Mouse (Mus musculus): ENCODE measurements around the gene Dok1. TPM values are rescaled to one million over a fixed set of nuclear protein-coding genes. Genes with fewer than 3 reads are reported as not detected.

Dok1 gene
- polyA plus RNA-seq, 1 experiment from 2014 or later: 8.8 TPM

GRCm38 (mm10) chr6:83020836-83021593 is 12.3 kb downstream of the Dok1 start:
- Histone ChIP-seq H3K27ac (replicated peaks) (no peak overlapping the region), H3K4me3 (no peak overlapping the region), H3K36me3 (no peaks in the 10 kb centered on the region), H3K4me1 (no peaks in the 10 kb centered on the region), H3K27me3 (ENCODE audit: low read depth, poor library complexity, severe bottlenecking) (no peaks in the 10 kb centered on the region; the same call in 1 of the 2 replicates), H3K9me3 (replicated peaks) (no peaks in the 10 kb centered on the region)
- WGBS: 86% methylated on average over 4 of the region's 4 CpGs
- no peak for DNase-seq (ENCODE audit: low spot score)

- Histone ChIP-seq H3K27me3 (ENCODE audit: low read depth, poor library complexity, severe bottlenecking) (no peaks in the 10 kb centered on the region; the same call in 1 of the 2 replicates), H3K4me1 (no peaks in the 10 kb centered on the region), H3K36me3 (no peaks in the 10 kb centered on the region), H3K4me3 (no peak overlapping the region), H3K9me3 (replicated peaks) (no peaks in the 10 kb centered on the region), H3K27ac (replicated peaks) (no peak overlapping the region)
- DNase-seq (ENCODE audit: low spot score): no peak
- WGBS: 88% methylated on average over 6 of the region's 6 CpGs
These were observed 13.2 kb downstream of the Dok1 start for GRCm38 (mm10) chr6:83020121-83020520.

DNA sequence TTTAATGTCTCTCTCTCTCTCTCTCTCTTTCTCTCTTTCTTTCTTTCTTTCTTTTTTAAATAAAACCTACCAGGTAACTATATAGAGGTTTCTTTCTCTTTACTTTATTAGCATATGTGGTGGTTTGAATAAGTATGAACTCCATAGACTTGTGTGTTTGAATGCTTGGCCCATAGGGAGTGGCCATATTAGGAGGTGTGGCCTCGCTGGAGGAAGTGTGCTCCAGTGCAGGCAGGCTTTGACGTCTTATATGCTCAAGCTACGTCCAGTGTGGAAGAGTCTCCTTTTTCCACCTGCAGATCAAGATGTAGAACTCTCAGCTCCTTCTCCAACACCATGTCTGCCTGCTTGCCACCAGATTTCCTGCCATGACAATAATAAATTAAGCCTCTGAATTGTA is 14.2 kb downstream of the Dok1 start:
- H3K4me1 ChIP-seq: no peaks in the 10 kb centered on the region
- DNase-seq (ENCODE audit: low spot score): no peak
- H3K27ac ChIP-seq (replicated peaks): no peak overlapping the region
- no peak overlapping the region for H3K4me3 ChIP-seq
- H3K36me3 ChIP-seq: no peaks in the 10 kb centered on the region
- WGBS: 76% methylated on average over 3 of the region's 3 CpGs
- no peaks in the 10 kb centered on the region; the same call in 1 of the 2 replicates for H3K27me3 ChIP-seq (ENCODE audit: low read depth, poor library complexity, severe bottlenecking)
- no peaks in the 10 kb centered on the region for H3K9me3 ChIP-seq (replicated peaks)

GRCm38 (mm10) chr6:83017190-83017589 is 16.1 kb downstream of the Dok1 start:
- Histone ChIP-seq H3K27ac (replicated peaks) (no peak overlapping the region), H3K36me3 (no peaks in the 10 kb centered on the region), H3K4me3 (no peak overlapping the region), H3K27me3 (ENCODE audit: low read depth, poor library complexity, severe bottlenecking) (no peaks in the 10 kb centered on the region; the same call in 1 of the 2 replicates), H3K9me3 (replicated peaks) (no peaks in the 10 kb centered on the region), H3K4me1 (no peaks in the 10 kb centered on the region)
- no peak for DNase-seq (ENCODE audit: low spot score)
- WGBS: 76% methylated on average over 3 of the region's 3 CpGs

- H3K36me3 ChIP-seq: no peaks in the 10 kb centered on the region
- H3K4me3 ChIP-seq: no peak overlapping the region
- no peak for DNase-seq (ENCODE audit: low spot score)
- H3K9me3 ChIP-seq (replicated peaks): no peaks in the 10 kb centered on the region
- H3K27ac ChIP-seq (replicated peaks): no peak overlapping the region
- WGBS: 87% methylated on average over 2 of the region's 2 CpGs
- no peaks in the 10 kb centered on the region for H3K4me1 ChIP-seq
- no peaks in the 10 kb centered on the region for H3K27me3 ChIP-seq (ENCODE audit: low read depth, poor library complexity, severe bottlenecking)
These were observed 17.5 kb downstream of the Dok1 start for GRCm38 (mm10) chr6:83015749-83016148.

DNA sequence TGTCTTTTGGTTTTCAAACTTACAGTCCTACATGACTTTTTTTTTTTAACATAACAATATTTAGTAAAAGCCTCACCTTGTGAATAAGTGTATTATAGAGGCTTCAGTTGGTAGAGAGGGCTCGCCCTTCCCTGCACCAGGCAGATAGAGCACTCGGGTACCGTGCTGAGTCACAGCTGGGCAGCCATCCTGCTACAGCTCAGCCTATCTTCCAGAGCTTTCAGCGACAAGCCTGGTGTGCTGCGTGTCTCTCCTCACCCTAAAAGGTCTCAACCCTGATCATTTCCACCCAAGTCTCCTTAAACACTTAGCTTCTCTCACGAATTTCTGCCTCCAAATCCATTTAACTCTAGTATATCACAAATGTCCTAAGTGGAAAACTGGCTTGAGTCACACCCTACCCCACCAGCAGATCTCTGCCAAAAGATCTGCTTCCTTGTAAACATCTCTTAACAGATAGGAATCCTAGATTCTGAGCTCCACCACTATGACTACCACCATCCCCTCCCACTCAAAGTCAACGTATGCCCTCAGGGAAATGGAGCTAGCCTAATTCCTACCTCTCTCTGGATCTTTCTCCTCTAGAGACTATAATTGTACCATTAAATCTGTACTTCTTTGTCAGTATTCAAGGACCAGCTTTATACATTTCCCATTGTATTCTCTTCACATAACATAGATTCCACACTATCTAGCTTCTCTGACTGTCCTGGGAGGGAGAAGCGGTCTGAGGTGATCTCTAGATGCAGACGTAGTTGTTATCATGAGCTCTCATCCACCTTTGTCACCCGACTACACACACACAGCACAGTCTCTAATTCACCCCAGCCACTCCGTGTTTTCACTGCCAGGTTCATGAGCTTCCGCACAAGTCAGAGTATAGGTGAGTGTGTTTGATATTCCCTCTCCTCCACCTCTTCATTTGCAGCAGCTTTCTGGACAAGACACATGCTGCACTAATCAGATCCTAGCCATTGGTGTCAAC is 18.5 kb downstream of the Dok1 start:
- no peak overlapping the region for H3K27ac ChIP-seq (replicated peaks)
- no peaks in the 10 kb centered on the region for H3K36me3 ChIP-seq
- H3K4me3 ChIP-seq: no peak overlapping the region
- DNase-seq (ENCODE audit: low spot score): no peak
- H3K27me3 ChIP-seq (ENCODE audit: low read depth, poor library complexity, severe bottlenecking): no peaks in the 10 kb centered on the region
- H3K4me1 ChIP-seq: no peaks in the 10 kb centered on the region
- H3K9me3 ChIP-seq (replicated peaks): no peaks in the 10 kb centered on the region
- 79% methylated on average over 12 of the region's 12 CpGs for WGBS

GRCm38 (mm10) chr6:83013444-83013843 is 19.8 kb downstream of the Dok1 start:
- Histone ChIP-seq H3K27ac (replicated peaks) (no peak overlapping the region), H3K9me3 (replicated peaks) (no peaks in the 10 kb centered on the region), H3K4me1 (no peaks in the 10 kb centered on the region), H3K27me3 (ENCODE audit: low read depth, poor library complexity, severe bottlenecking) (no peaks in the 10 kb centered on the region), H3K4me3 (no peak overlapping the region), H3K36me3 (no peaks in the 10 kb centered on the region)
- DNase-seq (ENCODE audit: low spot score): no peak
- WGBS: 86% methylated on average over 5 of the region's 5 CpGs

DNA sequence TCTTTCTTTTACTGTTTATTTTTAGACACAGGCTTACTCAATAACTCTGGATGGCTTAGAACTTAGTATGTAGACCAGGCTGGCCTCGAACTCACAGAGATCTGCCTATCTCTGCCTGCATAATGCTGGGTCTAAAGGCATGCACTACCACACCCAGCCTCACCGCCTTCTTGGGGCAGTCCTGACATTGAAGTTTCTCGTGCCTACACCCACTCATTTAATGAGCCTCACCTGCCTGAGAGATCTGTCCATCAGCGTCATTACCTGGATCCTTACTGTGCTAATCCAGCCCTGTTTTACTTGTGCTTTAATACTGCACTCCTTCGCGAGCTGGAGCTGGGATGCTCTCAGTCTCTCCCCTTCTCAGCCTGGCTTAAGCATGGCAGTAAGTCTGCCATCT is 21.5 kb downstream of the Dok1 start:
- H3K27me3 ChIP-seq (ENCODE audit: low read depth, poor library complexity, severe bottlenecking): no peaks in the 10 kb centered on the region
- no peak overlapping the region for H3K4me3 ChIP-seq
- H3K4me1 ChIP-seq: no peaks in the 10 kb centered on the region
- 81% methylated on average over 6 of the region's 6 CpGs for WGBS
- H3K9me3 ChIP-seq (replicated peaks): no peaks in the 10 kb centered on the region
- no peak overlapping the region for H3K27ac ChIP-seq (replicated peaks)
- DNase-seq (ENCODE audit: low spot score): no peak
- H3K36me3 ChIP-seq: no peaks in the 10 kb centered on the region

DNA sequence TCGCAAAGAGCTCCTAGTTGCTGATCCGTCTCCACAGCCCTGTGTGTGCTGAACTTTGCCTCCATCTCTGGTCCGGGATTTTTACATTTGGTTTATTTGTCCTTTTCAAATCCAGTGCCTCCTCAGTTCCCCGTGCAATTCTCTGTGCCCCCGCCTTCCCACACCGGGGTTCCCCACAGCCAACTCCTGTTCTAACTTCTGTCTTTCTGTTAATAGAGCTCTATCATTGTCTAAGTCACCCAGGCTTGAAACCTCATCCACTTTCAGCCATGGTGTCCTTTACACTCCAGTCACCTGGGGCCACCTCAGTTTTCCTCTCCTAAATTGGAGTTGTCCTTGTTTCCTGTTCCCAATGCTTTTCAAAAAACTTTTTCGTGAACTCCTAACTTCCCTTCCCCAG is 22.0 kb downstream of the Dok1 start:
- H3K9me3 ChIP-seq (replicated peaks): no peaks in the 10 kb centered on the region
- H3K4me1 ChIP-seq: no peaks in the 10 kb centered on the region
- H3K27me3 ChIP-seq (ENCODE audit: low read depth, poor library complexity, severe bottlenecking): no peaks in the 10 kb centered on the region
- DNase-seq (ENCODE audit: low spot score): no peak
- H3K27ac ChIP-seq (replicated peaks): no peak overlapping the region
- WGBS: 85% methylated on average over 7 of the region's 7 CpGs
- H3K4me3 ChIP-seq: no peak overlapping the region
- no peaks in the 10 kb centered on the region for H3K36me3 ChIP-seq

DNA sequence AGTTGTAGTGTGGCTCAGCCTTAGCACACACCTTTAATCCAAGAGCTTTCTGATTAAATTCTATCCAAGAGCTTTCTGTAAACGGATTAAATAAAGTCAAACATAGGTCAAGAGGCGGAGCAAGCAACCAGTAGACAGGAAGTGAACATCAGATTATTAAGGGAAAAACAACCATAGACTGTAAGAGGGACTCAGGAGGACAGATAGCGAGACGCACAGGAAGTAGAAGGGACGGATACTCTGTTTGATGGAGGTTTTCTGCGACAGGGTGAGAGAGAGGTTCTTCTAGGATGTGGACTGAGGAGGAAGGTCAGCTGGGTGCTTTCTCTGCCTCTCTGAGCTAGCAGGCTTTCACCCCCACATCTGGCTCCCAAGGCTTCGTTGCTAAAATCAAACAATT is 23.3 kb downstream of the Dok1 start:
- no peak for DNase-seq (ENCODE audit: low spot score)
- Histone ChIP-seq H3K27me3 (ENCODE audit: low read depth, poor library complexity, severe bottlenecking) (no peaks in the 10 kb centered on the region), H3K4me1 (peaks cover 2% of the 10 kb centered on the region), H3K9me3 (replicated peaks) (no peaks in the 10 kb centered on the region), H3K4me3 (no peak overlapping the region), H3K36me3 (no peaks in the 10 kb centered on the region), H3K27ac (replicated peaks) (no peak overlapping the region)
- 84% methylated on average over 7 of the region's 7 CpGs for WGBS

GRCm38 (mm10) chr6:83008659-83009058 is 24.6 kb downstream of the Dok1 start:
- H3K27ac ChIP-seq (replicated peaks): no peak overlapping the region
- H3K4me1 ChIP-seq: peaks cover 6% of the 10 kb centered on the region
- H3K36me3 ChIP-seq: no peaks in the 10 kb centered on the region
- 75% methylated on average over 3 of the region's 3 CpGs for WGBS
- H3K9me3 ChIP-seq (replicated peaks): no peaks in the 10 kb centered on the region
- H3K27me3 ChIP-seq (ENCODE audit: low read depth, poor library complexity, severe bottlenecking): no peaks in the 10 kb centered on the region
- no peak overlapping the region for H3K4me3 ChIP-seq
- no peak for DNase-seq (ENCODE audit: low spot score)

DNA sequence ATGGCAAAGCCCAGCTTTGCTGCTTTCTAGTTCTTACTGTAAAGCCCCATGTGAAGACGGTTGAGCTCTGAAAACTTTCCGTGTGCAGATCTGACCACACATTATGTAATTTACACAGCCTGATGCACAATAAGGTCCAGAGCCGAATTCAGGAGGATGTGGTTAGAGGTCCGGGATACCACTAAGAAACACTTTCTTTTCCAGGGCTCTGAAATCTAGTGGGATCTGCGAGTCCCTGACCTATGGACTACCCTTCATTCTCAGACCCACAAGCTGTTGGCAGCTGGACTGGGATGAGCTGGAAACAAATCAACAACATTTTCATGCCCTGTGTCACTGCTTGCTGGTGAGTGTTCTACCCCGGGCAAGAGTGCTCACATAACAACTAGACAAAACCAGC is 27.2 kb downstream of the Dok1 start:
- Histone ChIP-seq H3K4me3 (no peak overlapping the region), H3K4me1 (peaks cover 6% of the 10 kb centered on the region), H3K27me3 (ENCODE audit: low read depth, poor library complexity, severe bottlenecking) (no peaks in the 10 kb centered on the region), H3K9me3 (replicated peaks) (no peaks in the 10 kb centered on the region), H3K27ac (replicated peaks) (no peak overlapping the region), H3K36me3 (no peaks in the 10 kb centered on the region)
- DNase-seq (ENCODE audit: low spot score): no peak
- WGBS: 87% methylated on average over 6 of the region's 6 CpGs
